Mouse (Mus musculus): ENCODE measurements around the gene Prss23.

The Prss23 gene

GRCm38 (mm10) chr7:89499516-89500307 lies 27.3 kb downstream of the Prss23 start:
- peak in 1 of 2 experiments; percentile 24 for DNase-seq

DNA sequence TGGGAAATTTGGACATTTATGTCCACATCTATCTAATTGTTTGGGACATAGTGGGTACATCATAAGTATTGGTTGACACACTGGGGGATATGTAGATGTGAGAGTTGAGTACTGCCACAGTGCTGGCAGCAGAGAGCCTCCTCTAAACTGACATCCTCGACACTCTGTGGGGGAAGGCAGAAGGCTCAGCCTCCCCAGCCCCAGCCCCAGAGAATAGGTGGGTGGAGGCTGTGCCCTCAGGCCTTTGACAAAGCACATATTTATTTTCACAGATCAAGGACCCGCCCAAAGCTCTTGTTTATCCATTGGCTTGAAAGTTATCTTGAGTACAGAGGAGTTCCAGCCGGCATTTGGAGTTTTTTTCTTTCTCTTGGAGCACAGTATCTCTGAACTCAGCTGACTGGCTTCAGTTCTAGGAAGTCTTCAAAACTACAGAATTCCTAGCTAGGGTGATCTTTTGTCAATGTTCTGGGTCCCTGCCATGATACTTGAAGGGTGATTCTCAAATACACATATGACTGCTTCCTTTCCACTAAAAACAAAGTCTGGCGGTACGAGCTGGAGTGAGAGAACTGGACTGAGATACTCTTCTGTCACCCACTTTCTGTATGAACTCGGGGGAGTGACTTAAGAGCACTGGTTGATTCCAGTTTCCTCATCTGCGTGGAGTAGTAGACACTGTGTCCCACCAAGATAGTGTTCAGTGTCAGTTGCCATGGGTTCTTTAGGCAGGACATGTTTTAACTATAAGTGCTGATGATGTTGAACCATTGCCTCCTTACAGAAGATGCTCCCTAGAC lies 43.0 kb downstream of the Prss23 start:
- DNase-seq, result no peak

- peak in 1 of 2 experiments; percentile 9 for DNase-seq
Measured at GRCm38 (mm10) chr7:89481723-89482122, 45.3 kb downstream of the Prss23 start.

- no peak for DNase-seq
Measured at GRCm38 (mm10) chr7:89478490-89478889, 48.5 kb downstream of the Prss23 start.

DNA sequence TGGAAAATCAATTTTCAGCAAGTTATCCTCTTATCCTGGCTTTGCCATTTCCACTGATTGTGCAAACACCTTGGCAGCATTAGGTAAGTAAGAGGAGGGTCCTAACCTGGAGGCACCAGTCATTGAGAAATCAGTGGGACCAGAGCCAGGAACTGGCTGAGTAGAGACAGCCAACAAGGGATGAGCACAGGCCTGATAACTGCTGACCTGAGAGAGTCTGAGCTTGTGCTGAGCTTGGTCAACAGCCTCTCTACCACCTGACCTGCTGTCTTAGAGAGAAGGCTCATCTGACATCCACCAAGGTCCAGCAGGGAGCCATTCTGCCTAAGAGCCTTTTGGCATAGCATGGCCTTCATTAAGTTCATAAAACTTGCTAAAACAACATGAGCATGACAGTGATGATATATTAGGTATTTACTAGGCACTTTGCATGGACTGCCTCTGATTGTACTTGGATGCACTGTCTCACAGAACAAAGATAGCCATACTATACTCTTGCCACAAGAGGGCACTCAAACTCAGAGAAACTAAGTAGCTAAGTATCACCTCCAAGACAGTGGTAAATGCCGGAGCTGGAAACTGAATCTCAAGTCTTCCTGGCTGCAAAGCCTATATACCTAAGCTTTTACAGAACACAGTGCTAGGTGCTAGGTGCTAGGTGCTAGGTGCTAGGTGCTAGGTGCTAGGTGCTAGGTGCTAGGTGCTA lies 49.5 kb downstream of the Prss23 start:
- no peak for DNase-seq

GRCm38 (mm10) chr7:89473442-89473841 lies 53.5 kb downstream of the Prss23 start:
- no peak for DNase-seq

- DNase-seq, result no peak
Measured at GRCm38 (mm10) chr7:89463775-89464592, 63.0 kb downstream of the Prss23 start.

GRCm38 (mm10) chr7:89463246-89463645 lies 63.7 kb downstream of the Prss23 start:
- no peak for DNase-seq

GRCm38 (mm10) chr7:89462646-89463207 lies 64.3 kb downstream of the Prss23 start:
- no peak for DNase-seq

DNA sequence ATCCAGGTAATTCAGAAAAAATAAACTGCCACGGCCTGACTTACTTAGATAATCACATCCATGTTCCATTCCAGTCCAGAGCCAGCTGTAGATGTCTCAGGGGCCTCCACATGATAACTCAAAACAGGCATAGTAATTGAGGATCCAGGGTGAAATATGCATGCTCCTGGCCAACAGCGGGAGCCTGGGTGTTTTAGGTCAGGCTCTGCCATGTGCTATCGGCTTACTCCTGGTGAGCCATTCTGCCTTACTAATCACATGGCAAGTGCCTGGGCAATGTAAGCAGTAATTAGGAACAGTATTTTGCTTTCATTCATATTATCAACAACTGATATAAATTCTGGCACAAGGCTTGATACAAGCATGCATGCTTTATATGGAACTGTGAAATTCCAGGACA lies 65.6 kb downstream of the Prss23 start:
- no peak for DNase-seq

GRCm38 (mm10) chr7:89460911-89461310 lies 66.1 kb downstream of the Prss23 start:
- DNase-seq, result no peak

- no peak for DNase-seq
Measured at GRCm38 (mm10) chr7:89459691-89460090, 67.3 kb downstream of the Prss23 start.

All from spleen, adult 18-20 months (tissue).